Mouse (Mus musculus): Measurements from ENCODE around the gene Cited2. TPM values are rescaled to one million over a fixed set of nuclear protein-coding genes. Genes with fewer than 3 reads are reported as not detected.

Cited2 gene
- total and polyA plus RNA-seq, 2 experiments from 2014 or later, result 48.2 to 107 TPM

- TF ChIP-seq CTCF (IDR thresholded peaks at IDR 0.05), result no peak
- H3K4me1 ChIP-seq (ENCODE audit: insufficient read depth, low read length), result peaks cover 3% of the 10 kb centered on the region; the same call in 1 of the 2 replicates
- no peak for ATAC-seq (ENCODE audit: low FRiP score)
- no peaks in the 10 kb centered on the region for H3K9me3 ChIP-seq (ENCODE audit: low read length)
- no peak overlapping the region for H3K9ac ChIP-seq (replicated peaks; ENCODE audit: low read length, poor library complexity, severe bottlenecking)
- 45% methylated on average over 4 of the region's 4 CpGs for WGBS
- H3K4me2 ChIP-seq (ENCODE audit: low read depth, low read length, poor library complexity, severe bottlenecking), result no peak overlapping the region
- no peak overlapping the region for H3K27ac ChIP-seq (ENCODE audit: low read depth, low read length)
- no peaks in the 10 kb centered on the region for H3K36me3 ChIP-seq (ENCODE audit: insufficient read depth, low read length)
- H3K27me3 ChIP-seq (ENCODE audit: insufficient read depth, low read length), result no peaks in the 10 kb centered on the region
- DNase-seq (ENCODE audit: low spot score), result no peak
- H3K4me3 ChIP-seq (ENCODE audit: low read depth, low read length), result no peak overlapping the region
Measured at GRCm38 (mm10) chr10:17728711-17729110, 5.7 kb downstream of the Cited2 start.

- ATAC-seq (ENCODE audit: low FRiP score), result no peak
- WGBS, result 60% methylated on average over 6 of the region's 6 CpGs
- no peaks in the 10 kb centered on the region for H3K9me3 ChIP-seq (ENCODE audit: low read length)
- no peak for TF ChIP-seq CTCF (IDR thresholded peaks at IDR 0.05)
- DNase-seq (ENCODE audit: low spot score), result no peak
- H3K4me2 ChIP-seq (ENCODE audit: low read depth, low read length, poor library complexity, severe bottlenecking), result no peak overlapping the region
- H3K27ac ChIP-seq (ENCODE audit: low read depth, low read length), result no peak overlapping the region
- H3K27me3 ChIP-seq (ENCODE audit: insufficient read depth, low read length), result no peaks in the 10 kb centered on the region
- H3K36me3 ChIP-seq (ENCODE audit: insufficient read depth, low read length), result no peaks in the 10 kb centered on the region
- no peak overlapping the region for H3K9ac ChIP-seq (replicated peaks; ENCODE audit: low read length, poor library complexity, severe bottlenecking)
- H3K4me3 ChIP-seq (ENCODE audit: low read depth, low read length), result no peak overlapping the region
- H3K4me1 ChIP-seq (ENCODE audit: insufficient read depth, low read length), result peaks cover 3% of the 10 kb centered on the region; the same call in 1 of the 2 replicates
Measured at GRCm38 (mm10) chr10:17729476-17729875, 6.5 kb downstream of the Cited2 start.

GRCm38 (mm10) chr10:17733057-17733456 is 10.0 kb downstream of the Cited2 start:
- TF ChIP-seq CTCF (IDR thresholded peaks at IDR 0.05), result peak; percentile 97
- no peak overlapping the region for H3K4me3 ChIP-seq (ENCODE audit: low read depth, low read length)
- no peak overlapping the region for H3K9ac ChIP-seq (replicated peaks; ENCODE audit: low read length, poor library complexity, severe bottlenecking)
- no peak overlapping the region for H3K27ac ChIP-seq (ENCODE audit: low read depth, low read length)
- no peaks in the 10 kb centered on the region for H3K4me1 ChIP-seq (ENCODE audit: insufficient read depth, low read length)
- 14% methylated on average over 4 of the region's 4 CpGs for WGBS
- ATAC-seq (ENCODE audit: low FRiP score) (peak; percentile 38; the same call in 1 of the 2 replicates), DNase-seq (ENCODE audit: low spot score) (peak; percentile 91)
- H3K27me3 ChIP-seq (ENCODE audit: insufficient read depth, low read length), result no peaks in the 10 kb centered on the region
- H3K9me3 ChIP-seq (ENCODE audit: low read length), result no peaks in the 10 kb centered on the region
- H3K36me3 ChIP-seq (ENCODE audit: insufficient read depth, low read length), result no peaks in the 10 kb centered on the region
- no peak overlapping the region for H3K4me2 ChIP-seq (ENCODE audit: low read depth, low read length, poor library complexity, severe bottlenecking)

GRCm38 (mm10) chr10:17742581-17742980 is 19.6 kb downstream of the Cited2 start:
- Histone ChIP-seq H3K27ac (ENCODE audit: low read depth, low read length) (no peak overlapping the region), H3K4me3 (ENCODE audit: low read depth, low read length) (no peak overlapping the region), H3K4me1 (ENCODE audit: insufficient read depth, low read length) (no peaks in the 10 kb centered on the region), H3K27me3 (ENCODE audit: insufficient read depth, low read length) (no peaks in the 10 kb centered on the region), H3K9ac (replicated peaks; ENCODE audit: low read length, poor library complexity, severe bottlenecking) (no peak overlapping the region), H3K4me2 (ENCODE audit: low read depth, low read length, poor library complexity, severe bottlenecking) (no peak overlapping the region), H3K9me3 (ENCODE audit: low read length) (no peaks in the 10 kb centered on the region), H3K36me3 (ENCODE audit: insufficient read depth, low read length) (no peaks in the 10 kb centered on the region)
- DNase-seq (ENCODE audit: low spot score) (no peak), ATAC-seq (ENCODE audit: low FRiP score) (no peak)
- no peak for TF ChIP-seq CTCF (IDR thresholded peaks at IDR 0.05)
- WGBS, result 91% methylated on average over 2 of the region's 2 CpGs

- H3K27ac ChIP-seq (ENCODE audit: low read depth, low read length), result no peak overlapping the region
- DNase-seq (ENCODE audit: low spot score), result no peak
- no peak for TF ChIP-seq CTCF (IDR thresholded peaks at IDR 0.05)
- H3K4me3 ChIP-seq (ENCODE audit: low read depth, low read length), result no peak overlapping the region
- H3K9me3 ChIP-seq (ENCODE audit: low read length), result no peaks in the 10 kb centered on the region
- ATAC-seq (ENCODE audit: low FRiP score), result no peak
- no peak overlapping the region for H3K9ac ChIP-seq (replicated peaks; ENCODE audit: low read length, poor library complexity, severe bottlenecking)
- H3K36me3 ChIP-seq (ENCODE audit: insufficient read depth, low read length), result no peaks in the 10 kb centered on the region
- no peaks in the 10 kb centered on the region for H3K4me1 ChIP-seq (ENCODE audit: insufficient read depth, low read length)
- 76% methylated on average over 5 of the region's 5 CpGs for WGBS
- no peak overlapping the region for H3K4me2 ChIP-seq (ENCODE audit: low read depth, low read length, poor library complexity, severe bottlenecking)
- H3K27me3 ChIP-seq (ENCODE audit: insufficient read depth, low read length), result no peaks in the 10 kb centered on the region
Measured at GRCm38 (mm10) chr10:17752478-17752877, 29.5 kb downstream of the Cited2 start.

- ATAC-seq (ENCODE audit: low FRiP score) (no peak), DNase-seq (ENCODE audit: low spot score) (no peak)
- Histone ChIP-seq H3K4me1 (ENCODE audit: insufficient read depth, low read length) (no peaks in the 10 kb centered on the region), H3K9ac (replicated peaks; ENCODE audit: low read length, poor library complexity, severe bottlenecking) (no peak overlapping the region), H3K4me2 (ENCODE audit: low read depth, low read length, poor library complexity, severe bottlenecking) (no peak overlapping the region), H3K27ac (ENCODE audit: low read depth, low read length) (no peak overlapping the region), H3K9me3 (ENCODE audit: low read length) (no peaks in the 10 kb centered on the region), H3K4me3 (ENCODE audit: low read depth, low read length) (no peak overlapping the region), H3K36me3 (ENCODE audit: insufficient read depth, low read length) (no peaks in the 10 kb centered on the region), H3K27me3 (ENCODE audit: insufficient read depth, low read length) (no peaks in the 10 kb centered on the region)
- TF ChIP-seq CTCF (IDR thresholded peaks at IDR 0.05), result no peak
- WGBS, result 91% methylated on average over 3 of the region's 3 CpGs
Measured at GRCm38 (mm10) chr10:17759772-17760171, 36.8 kb downstream of the Cited2 start.
